Mouse (Mus musculus) heart, adult 2 months (tissue): Measurements from ENCODE around the gene Pym1. TPM values are rescaled to one million over a fixed set of nuclear protein-coding genes. Genes with fewer than 3 reads are reported as not detected.

Experiments used
- DNase-seq, 2 experiments: peaks; one replicate each; pipeline ENCODE4 v3.0.0; 2021
- H3K27ac ChIP-seq: fragments of 200-600 bp; 2 replicates; pipeline ENCODE4 v1.8.1; 2022
- H3K27me3 ChIP-seq: fragments of 200-500 bp; 2 replicates; pipeline ENCODE4 v1.6.1; 2012; ENCODE audit warnings: mild to moderate bottlenecking, low read length, inconsistent platforms, mixed read lengths; ENCODE audit not compliant: control insufficient read depth, insufficient read depth
- H3K36me3 ChIP-seq: fragments of 200-500 bp; 2 replicates; pipeline ENCODE4 v1.6.1; 2012; ENCODE audit warnings: low read length, inconsistent platforms; ENCODE audit not compliant: control insufficient read depth, insufficient read depth
- H3K4me1 ChIP-seq: fragments of 200-500 bp; 2 replicates; pipeline ENCODE4 v1.6.1; 2011; ENCODE audit warnings: low read length; ENCODE audit not compliant: control insufficient read depth, insufficient read depth
- H3K4me3 ChIP-seq: fragments of 200-600 bp; 2 replicates; pipeline ENCODE4 v1.8.1; 2022
- H3K79me2 ChIP-seq: fragments of 200-500 bp; replicated peaks from 2 replicates; pipeline ENCODE4 v1.6.1; 2012; ENCODE audit warnings: mild to moderate bottlenecking, inconsistent platforms, low read length, moderate library complexity, mixed read lengths; ENCODE audit not compliant: control insufficient read depth, insufficient read depth
- H3K9ac ChIP-seq: fragments of 200-500 bp; 2 replicates; pipeline ENCODE4 v1.6.1; 2012; ENCODE audit warnings: low read depth, mild to moderate bottlenecking, control low read depth, inconsistent platforms, low read length, mixed read lengths
- CTCF ChIP-seq: fragments of 200-600 bp; IDR thresholded peaks from 2 replicates; pipeline ENCODE4 v1.8.1; 2022; ENCODE audit warnings: antibody characterized with exemption, mild to moderate bottlenecking, moderate library complexity
- EP300 ChIP-seq: fragments of 200-500 bp; IDR thresholded peaks from 2 replicates; pipeline ENCODE4 v1.6.1; 2011; ENCODE audit warnings: low read depth, low read length, control low read depth; ENCODE audit not compliant: insufficient read depth
- POLR2A ChIP-seq: fragments of 200-500 bp; IDR thresholded peaks from 2 replicates; pipeline ENCODE4 v1.6.1; 2011; ENCODE audit warnings: mild to moderate bottlenecking, low read depth, low read length, control low read depth; ENCODE audit not compliant: insufficient read depth
- WGBS: fragments of 180-500 bp; shearing (Covaris S2); methylation state at CpG from one replicate; pipeline ENCODE4 v1.1.7; 2018; 5-methylcytosine and 5-hydroxymethylcytosine counted together
- intact Hi-C: fragments of 180-260 bp; cut with DNase I; formaldehyde crosslinking; loops from one replicate; pipeline ENCODE4 v1.15.1; 2025
- polyA plus RNA-seq: library from polyadenylated mRNA; depleted of rRNA; stranded (reverse); fragments of >200 nt; gene quantifications from 2 replicates; pipeline ENCODE4 v1.2.3, GENCODE M21; 2012
- total RNA-seq, 2 experiments: library from RNA; stranded (reverse); gene quantifications; 2 replicates each; pipeline ENCODE4 v1.2.3; 2021

The Pym1 gene
- total and polyA plus RNA-seq, 3 experiments: 7.9 to 9.4 (median 8.6) TPM

- intact Hi-C loops: loop anchor here (10.0 kb wide), 1 partner anchor 1679 kb away; the partner anchor contains the start of genes Cdk4 and March9
- H3K4me1 ChIP-seq: peaks cover 5% of the 10 kb centered on the region
- peak overlapping the region; percentile 88 for H3K9ac ChIP-seq
- H3K79me2 ChIP-seq: no peaks in the 10 kb centered on the region
- no peaks in the 10 kb centered on the region; the same call in 1 of the 2 replicates for H3K36me3 ChIP-seq
- peak overlapping the region; percentile 77 for H3K4me3 ChIP-seq
- TF ChIP-seq EP300: no peak
- no peak for TF ChIP-seq CTCF
- peak; percentile 57; the same call in 1 of the 2 replicates for TF ChIP-seq POLR2A
- H3K27me3 ChIP-seq: no peaks in the 10 kb centered on the region
- peak overlapping the region; percentile 90 for H3K27ac ChIP-seq
- WGBS: under 1% methylated on average over 34 of the region's 37 CpGs
- peak; percentile 85 to 86 for DNase-seq
Observed at GRCm38 (mm10) chr10:128743791-128744191, 3.9 kb upstream of the Pym1 start.

- H3K27ac ChIP-seq: peak overlapping the region; percentile 90
- TF ChIP-seq EP300 (no peak), CTCF (no peak), POLR2A (0 out of 2 replicates have a peak, but pooled peaks have one; percentile 46)
- H3K4me1 ChIP-seq: peaks cover 5% of the 10 kb centered on the region
- peak overlapping the region; percentile 77 for H3K4me3 ChIP-seq
- no peaks in the 10 kb centered on the region for H3K27me3 ChIP-seq
- intact Hi-C loops: loop anchor here (10.0 kb wide), 1 partner anchor 1679 kb away; the partner anchor contains the start of genes Cdk4 and March9
- WGBS: 27% methylated on average over 8 of the region's 8 CpGs
- peak overlapping the region; percentile 88 for H3K9ac ChIP-seq
- no peaks in the 10 kb centered on the region; the same call in 1 of the 2 replicates for H3K36me3 ChIP-seq
- no peak for DNase-seq
- no peaks in the 10 kb centered on the region for H3K79me2 ChIP-seq
Observed at GRCm38 (mm10) chr10:128744211-128744610, 3.5 kb upstream of the Pym1 start.

GRCm38 (mm10) chr10:128744680-128745601 is 2.7 kb upstream of the Pym1 start, which contains the start of gene Dgka:
Dgka (minus strand) TSS chr10:128744855.
- peak; percentile 45 for DNase-seq
- Histone ChIP-seq H3K9ac (peak within 1 kb of the TSS; percentile 88), H3K79me2 (no peaks in the 10 kb centered on the region), H3K27ac (peak within 1 kb of the TSS; percentile 90), H3K27me3 (no peaks in the 10 kb centered on the region), H3K4me3 (peak within 1 kb of the TSS; percentile 77), H3K36me3 (no peaks in the 10 kb centered on the region; the same call in 1 of the 2 replicates), H3K4me1 (peaks cover 5% of the 10 kb centered on the region)
- TF ChIP-seq CTCF: peak; percentile 65
- no peak for TF ChIP-seq EP300
- TF ChIP-seq POLR2A: no peak
- intact Hi-C loops: loop anchor here (5.0 to 10.0 kb wide), 2 partner anchors 77 to 1680 kb away; partner anchors contain the start of genes Cdk4, March9 and Ormdl2
- 23% methylated on average over 18 of the region's 18 CpGs for WGBS

- Histone ChIP-seq H3K36me3 (no peaks in the 10 kb centered on the region; the same call in 1 of the 2 replicates), H3K9ac (no peak overlapping the region), H3K4me1 (peaks cover 5% of the 10 kb centered on the region), H3K79me2 (no peaks in the 10 kb centered on the region), H3K27me3 (no peaks in the 10 kb centered on the region), H3K4me3 (no peak overlapping the region), H3K27ac (peak overlapping the region; percentile 90)
- peak; percentile 31 to 68 for DNase-seq
- 81% methylated on average over 10 of the region's 10 CpGs for WGBS
- no peak for TF ChIP-seq EP300
- no peak for TF ChIP-seq POLR2A
- no peak for TF ChIP-seq CTCF
- intact Hi-C loops: loop anchor here (5.0 to 10.0 kb wide), 2 partner anchors 76 to 1681 kb away; partner anchors contain the start of genes Cdk4, March9 and Ormdl2
Observed at GRCm38 (mm10) chr10:128745946-128746613, 1.6 kb upstream of the Pym1 start.

GRCm38 (mm10) chr10:128746972-128747645 is 580 bp upstream of the Pym1 start:
- WGBS: 36% methylated on average over 9 of the region's 9 CpGs
- no peaks in the 10 kb centered on the region for H3K79me2 ChIP-seq
- H3K27me3 ChIP-seq: no peaks in the 10 kb centered on the region
- peak overlapping the region; percentile 83 for H3K4me3 ChIP-seq
- no peaks in the 10 kb centered on the region; the same call in 1 of the 2 replicates for H3K36me3 ChIP-seq
- intact Hi-C loops: loop anchor here (5.0 to 10.0 kb wide), 2 partner anchors 75 to 1682 kb away; partner anchors contain the start of genes Cdk4, March9 and Ormdl2
- peak overlapping the region; percentile 90 for H3K27ac ChIP-seq
- TF ChIP-seq CTCF: no peak
- DNase-seq: no peak
- H3K9ac ChIP-seq: peak overlapping the region; percentile 61
- H3K4me1 ChIP-seq: peaks cover 5% of the 10 kb centered on the region
